Mouse (Mus musculus): Measurements from ENCODE around the gene Polh.

DNA sequence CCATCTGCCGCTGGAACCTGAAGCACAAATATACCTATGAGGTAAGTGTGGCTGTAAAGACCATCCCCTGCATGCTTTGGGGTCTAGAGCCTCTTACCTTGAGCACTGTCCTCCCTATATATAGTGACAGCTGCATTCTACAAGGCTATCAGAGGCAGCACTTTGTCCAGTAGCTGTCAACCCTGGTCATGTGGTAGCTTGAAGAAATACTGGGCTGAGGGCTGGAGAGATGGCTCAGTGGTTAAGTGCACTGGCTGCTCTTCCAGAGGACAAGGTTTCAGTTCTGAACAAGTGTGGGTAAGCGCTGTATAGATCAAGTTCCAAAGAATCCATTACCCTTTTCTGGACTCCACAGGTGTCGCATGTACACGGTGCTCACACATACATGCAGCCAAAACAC lies 79.7 kb downstream of the Polh start:
- no peak for TF ChIP-seq TAL1 (IDR thresholded peaks at IDR 0.05; ENCODE audit: low read length)
- no peak for TF ChIP-seq GATA1 (IDR thresholded peaks at IDR 0.05; ENCODE audit: low read length)
